Mouse (Mus musculus) CD4-positive naive resting alpha-beta T cell, adult 76 days (primary cell): ENCODE results near the gene Gab1. TPM values are rescaled to one million over a fixed set of nuclear protein-coding genes. Genes with fewer than 3 reads are reported as not detected.

ENCODE experiments used
- total RNA-seq: library from RNA; stranded (reverse); gene quantifications from one replicate; pipeline ENCODE4 v1.2.4, GENCODE M21; 2023

Gene Gab1
- total RNA-seq = not detected

GRCm38 (mm10) chr8:80880196-80881106, at the start of gene Gab1:
Gene Gab1, minus strand, starts transcription at chr8:80880519.

GRCm38 (mm10) chr8:80739155-80739924, 141.0 kb downstream of the Gab1 start, which contains the start of gene Smarca5:
Gene Smarca5, minus strand, starts transcription at chr8:80739497.

Other genes with a start within 250 kb of the Gab1 start
- 204 TPM for gene Smarca5, start 141.0 kb downstream of the Gab1 start, total RNA-seq
- 110 TPM for gene Usp38, start 134.4 kb upstream of the Gab1 start, total RNA-seq